Mouse (Mus musculus) thymus, postnatal 0 days (tissue): ENCODE measurements around the gene Osbpl9. TPM values are rescaled to one million over a fixed set of nuclear protein-coding genes. Genes with fewer than 3 reads are reported as not detected.

Source experiments
- DNase-seq: peaks from one replicate; pipeline ENCODE4 v3.0.0-alpha.2; 2015; ENCODE audit warnings: low spot score
- microRNA counts: library from miRNA; unstranded; fragments of <30 nt; microRNA quantifications from one replicate; lab custom pipeline; 2015
- microRNA-seq: library from miRNA; unstranded; fragments of <30 nt; microRNA quantifications from one replicate; pipeline ENCODE4, GENCODE M21; 2016; ENCODE audit warnings: borderline number of aligned reads
- polyA plus RNA-seq: library from polyadenylated mRNA; unstranded; fragments of >200 nt; fragmentation: Nextera tagmentation; extraction: Ambion mirVana; gene quantifications from 2 replicates; pipeline ENCODE4 v1.2.1, GENCODE M21; 2015

The Osbpl9 gene
- polyA plus RNA-seq, 1 experiment from 2014 or later, result 65.7 TPM

DNA sequence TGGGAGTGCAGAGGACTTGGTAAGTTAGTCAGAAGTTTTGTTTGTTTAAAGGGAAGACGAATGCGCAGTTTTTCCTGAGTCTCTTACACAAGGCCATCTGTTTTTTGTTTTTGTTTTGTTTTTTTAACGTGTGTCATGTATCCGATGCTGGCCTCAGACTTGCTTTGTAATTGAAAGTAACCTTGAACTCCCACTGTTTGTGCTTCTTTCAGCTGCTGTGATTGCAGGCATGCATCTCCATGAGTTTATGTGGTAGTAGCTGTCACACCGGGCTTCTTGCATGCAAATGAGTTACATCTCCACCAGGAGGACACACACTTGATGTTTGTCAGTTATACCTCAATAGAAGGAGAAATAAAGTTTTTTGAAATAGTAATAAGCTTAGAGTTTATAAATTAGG, 158.3 kb downstream of the Osbpl9 start:
- no peak for DNase-seq

DNA sequence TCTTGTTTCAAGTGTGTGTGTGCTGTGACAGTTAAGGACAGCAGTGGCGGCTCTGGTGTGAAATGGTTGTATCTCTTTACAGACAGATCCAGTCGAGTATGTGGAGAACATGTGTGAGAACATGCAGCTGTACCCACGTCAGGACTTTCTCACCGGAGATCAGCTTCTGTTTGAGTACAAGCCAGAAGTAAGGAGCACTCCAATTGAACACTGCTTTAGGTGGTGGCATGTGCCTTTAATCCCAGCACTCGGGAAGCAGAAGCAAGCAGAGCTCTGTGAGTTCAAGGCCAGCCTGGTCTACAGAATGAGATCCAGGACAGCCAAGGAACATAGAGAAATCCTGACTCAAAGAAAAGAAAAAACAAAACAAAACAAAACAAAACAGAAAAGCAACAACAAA, 158.8 kb downstream of the Osbpl9 start:
- DNase-seq, result no peak

GRCm38 (mm10) chr4:109042739-109043138, 159.3 kb downstream of the Osbpl9 start:
- DNase-seq, result no peak

- peak; percentile 65 for DNase-seq
Measured at GRCm38 (mm10) chr4:109036327-109036726, 165.7 kb downstream of the Osbpl9 start.

DNA sequence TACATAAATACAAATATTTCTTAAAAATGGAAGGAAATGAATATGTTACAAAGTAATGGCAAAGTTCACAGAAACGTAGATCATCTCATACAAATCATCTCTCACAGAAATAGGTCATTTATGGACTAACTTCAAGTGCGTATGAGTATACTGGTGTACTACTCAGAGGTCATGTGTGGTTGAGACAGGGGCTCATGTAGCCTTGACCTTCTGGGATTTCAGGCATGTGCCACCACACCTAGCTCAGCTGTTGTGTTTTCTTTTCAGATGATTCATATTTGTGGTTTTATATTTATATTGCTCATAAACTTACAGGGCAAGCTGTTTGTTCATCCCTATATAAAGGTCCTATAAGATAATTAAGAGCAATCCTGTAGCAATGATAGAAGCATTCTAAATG, 171.8 kb downstream of the Osbpl9 start:
- no peak for DNase-seq

- no peak for DNase-seq
Measured at GRCm38 (mm10) chr4:109029857-109030256, 172.2 kb downstream of the Osbpl9 start.

DNA sequence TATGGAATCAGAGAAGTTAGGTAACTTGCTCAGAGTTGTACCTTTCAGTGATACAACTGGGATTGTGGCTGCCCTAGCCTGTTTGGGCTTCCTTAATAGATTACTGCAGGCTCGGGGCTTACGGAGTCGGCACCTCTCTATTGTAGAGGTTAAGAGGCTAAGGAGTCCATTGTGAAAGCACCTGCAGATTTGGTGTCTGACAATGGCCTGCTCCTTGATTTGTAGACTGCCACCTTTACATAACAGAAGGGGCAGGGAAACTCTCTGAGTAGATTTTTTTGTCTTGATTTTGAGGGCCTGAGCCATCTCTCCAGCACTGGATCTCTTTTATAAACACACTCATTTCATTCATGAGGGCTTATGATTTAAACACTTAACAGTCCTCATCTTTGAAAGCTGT, 175.5 kb downstream of the Osbpl9 start:
- DNase-seq, result no peak

- no peak for DNase-seq
Measured at GRCm38 (mm10) chr4:109025061-109025460, 177.0 kb downstream of the Osbpl9 start.

GRCm38 (mm10) chr4:109021976-109022375, 180.1 kb downstream of the Osbpl9 start:
- DNase-seq, result no peak

DNA sequence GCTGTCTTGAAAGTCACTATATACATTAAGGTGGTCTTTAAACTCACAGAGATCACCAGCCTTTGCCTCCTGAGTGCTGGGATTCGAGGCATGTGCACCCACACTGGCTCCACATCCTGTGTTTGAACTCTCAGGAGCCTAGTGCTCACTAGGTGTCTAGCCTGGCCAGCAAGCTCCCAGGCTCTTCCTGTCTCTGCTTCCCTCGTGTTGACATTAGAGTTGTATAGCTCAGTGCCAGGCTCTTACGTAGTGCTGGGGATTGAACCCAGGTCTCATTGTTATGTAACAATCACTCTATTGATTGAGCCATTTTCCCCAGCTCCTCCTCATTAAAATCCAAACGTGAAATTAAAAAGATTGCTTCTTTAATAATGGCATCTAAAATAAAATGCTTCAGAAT, 182.8 kb downstream of the Osbpl9 start:
- DNase-seq, result no peak

GRCm38 (mm10) chr4:109017441-109017840, 184.6 kb downstream of the Osbpl9 start:
- DNase-seq, result no peak

GRCm38 (mm10) chr4:109014091-109014490, 188.0 kb downstream of the Osbpl9 start:
- no peak for DNase-seq

MicroRNA genes within 50 kb of the gene (microRNA counts, 519-probe panel; counts per million panel counts)
- 473 counts per million, percentile 71 among the panel's probes with 10 or more counts for microRNA mmu-miR-761 (lab: Ali Mortazavi, UCI)

Small RNA genes lying within 50 kb of the gene (microRNA-seq; reads per million reads assigned to microRNA genes)
- gene Mir761, result not detected

Other genes with a start within 250 kb of the Osbpl9 start
- gene Nrd1, start 201.6 kb downstream of the Osbpl9 start, polyA plus RNA-seq, result 42.1 and 52.5 TPM in 2 replicates
- gene Calr4, start 32.2 kb upstream of the Osbpl9 start, polyA plus RNA-seq, result 0.09 and 0.13 TPM in 2 replicates
- 49.2 and 53.7 TPM in 2 replicates for gene Eps15, start 78.0 kb upstream of the Osbpl9 start, polyA plus RNA-seq
- 4.2 and 4.3 TPM in 2 replicates for gene Ttc39a, start 204.4 kb upstream of the Osbpl9 start, polyA plus RNA-seq